Mouse (Mus musculus): Measurements from ENCODE around the gene Camta1. TPM values are rescaled to one million over a fixed set of nuclear protein-coding genes. Genes with fewer than 3 reads are reported as not detected.

Gene Camta1
- polyA plus RNA-seq, 1 experiment from 2014 or later: 93.9 TPM

- Histone ChIP-seq H3K4me3 (ENCODE audit: low read depth, low read length) (no peak overlapping the region), H3K36me3 (ENCODE audit: control insufficient read depth, insufficient read depth, low read length) (no peaks in the 10 kb centered on the region), H3K9me3 (ENCODE audit: control insufficient read depth, low read length) (no peaks in the 10 kb centered on the region), H3K27me3 (replicated peaks; ENCODE audit: control insufficient read depth, insufficient read depth, low read length) (no peaks in the 10 kb centered on the region), H3K9ac (ENCODE audit: low read depth, low read length) (no peak overlapping the region), H3K4me1 (replicated peaks; ENCODE audit: control insufficient read depth, insufficient read depth, low read length) (no peaks in the 10 kb centered on the region), H3K4me2 (no peak overlapping the region), H3K27ac (ENCODE audit: low read depth, low read length) (no peak overlapping the region)
- no peak for DNase-seq (ENCODE audit: low spot score)
- ATAC-seq (replicated peaks; ENCODE audit: low FRiP score): no peak
- 79% methylated on average over 5 of the region's 5 CpGs for WGBS
These were observed 558.2 kb downstream of the Camta1 start for GRCm38 (mm10) chr4:151303436-151303835.

GRCm38 (mm10) chr4:151302195-151303126 lies 559.2 kb downstream of the Camta1 start:
- ATAC-seq (replicated peaks; ENCODE audit: low FRiP score) (peak; percentile 23; the same call in 1 of the 2 replicates), DNase-seq (ENCODE audit: low spot score) (no peak)
- Histone ChIP-seq H3K4me1 (replicated peaks; ENCODE audit: control insufficient read depth, insufficient read depth, low read length) (no peaks in the 10 kb centered on the region), H3K27ac (ENCODE audit: low read depth, low read length) (no peak overlapping the region), H3K9me3 (ENCODE audit: control insufficient read depth, low read length) (no peaks in the 10 kb centered on the region), H3K4me2 (no peak overlapping the region), H3K9ac (ENCODE audit: low read depth, low read length) (no peak overlapping the region), H3K4me3 (ENCODE audit: low read depth, low read length) (no peak overlapping the region), H3K27me3 (replicated peaks; ENCODE audit: control insufficient read depth, insufficient read depth, low read length) (no peaks in the 10 kb centered on the region), H3K36me3 (ENCODE audit: control insufficient read depth, insufficient read depth, low read length) (no peaks in the 10 kb centered on the region)
- WGBS: 50% methylated on average over 11 of the region's 11 CpGs

- no peaks in the 10 kb centered on the region for H3K9me3 ChIP-seq (ENCODE audit: control insufficient read depth, low read length)
- ATAC-seq (replicated peaks; ENCODE audit: low FRiP score) (no peak), DNase-seq (ENCODE audit: low spot score) (no peak)
- no peaks in the 10 kb centered on the region for H3K36me3 ChIP-seq (ENCODE audit: control insufficient read depth, insufficient read depth, low read length)
- H3K27me3 ChIP-seq (replicated peaks; ENCODE audit: control insufficient read depth, insufficient read depth, low read length): no peaks in the 10 kb centered on the region
- no peak overlapping the region for H3K4me2 ChIP-seq
- 39% methylated on average over 9 of the region's 9 CpGs for WGBS
- no peaks in the 10 kb centered on the region for H3K4me1 ChIP-seq (replicated peaks; ENCODE audit: control insufficient read depth, insufficient read depth, low read length)
- H3K9ac ChIP-seq (ENCODE audit: low read depth, low read length): no peak overlapping the region
- H3K4me3 ChIP-seq (ENCODE audit: low read depth, low read length): no peak overlapping the region
- no peak overlapping the region for H3K27ac ChIP-seq (ENCODE audit: low read depth, low read length)
These were observed 560.3 kb downstream of the Camta1 start for GRCm38 (mm10) chr4:151301337-151301736.

GRCm38 (mm10) chr4:151300706-151301105 lies 561.0 kb downstream of the Camta1 start:
- Histone ChIP-seq H3K4me3 (ENCODE audit: low read depth, low read length) (no peak overlapping the region), H3K27ac (ENCODE audit: low read depth, low read length) (no peak overlapping the region), H3K4me1 (replicated peaks; ENCODE audit: control insufficient read depth, insufficient read depth, low read length) (no peaks in the 10 kb centered on the region), H3K9ac (ENCODE audit: low read depth, low read length) (no peak overlapping the region), H3K9me3 (ENCODE audit: control insufficient read depth, low read length) (no peaks in the 10 kb centered on the region), H3K4me2 (no peak overlapping the region), H3K36me3 (ENCODE audit: control insufficient read depth, insufficient read depth, low read length) (no peaks in the 10 kb centered on the region), H3K27me3 (replicated peaks; ENCODE audit: control insufficient read depth, insufficient read depth, low read length) (no peaks in the 10 kb centered on the region)
- ATAC-seq (replicated peaks; ENCODE audit: low FRiP score): no peak
- WGBS: 19% methylated on average over 15 of the region's 15 CpGs
- no peak for DNase-seq (ENCODE audit: low spot score)

GRCm38 (mm10) chr4:151295515-151296203 lies 566.0 kb downstream of the Camta1 start:
- H3K4me2 ChIP-seq: no peak overlapping the region
- 79% methylated on average over 13 of the region's 13 CpGs for WGBS

GRCm38 (mm10) chr4:151288893-151289585 lies 572.6 kb downstream of the Camta1 start:
- Histone ChIP-seq H3K9me3 (ENCODE audit: control insufficient read depth, low read length) (no peaks in the 10 kb centered on the region), H3K4me2 (no peak overlapping the region), H3K27me3 (replicated peaks; ENCODE audit: control insufficient read depth, insufficient read depth, low read length) (no peaks in the 10 kb centered on the region), H3K4me3 (ENCODE audit: low read depth, low read length) (no peak overlapping the region), H3K4me1 (replicated peaks; ENCODE audit: control insufficient read depth, insufficient read depth, low read length) (no peaks in the 10 kb centered on the region), H3K36me3 (ENCODE audit: control insufficient read depth, insufficient read depth, low read length) (no peaks in the 10 kb centered on the region), H3K27ac (ENCODE audit: low read depth, low read length) (no peak overlapping the region), H3K9ac (ENCODE audit: low read depth, low read length) (no peak overlapping the region)
- WGBS: 49% methylated on average over 6 of the region's 6 CpGs
- no peak for ATAC-seq (replicated peaks; ENCODE audit: low FRiP score)
- DNase-seq (ENCODE audit: low spot score): no peak

More at GRCm38 (mm10) chr4:151295515-151296203, 566.0 kb downstream of the Camta1 start:
- no peak for ATAC-seq (replicated peaks; ENCODE audit: low FRiP score)
- Histone ChIP-seq H3K36me3 (ENCODE audit: control insufficient read depth, insufficient read depth, low read length) (no peaks in the 10 kb centered on the region), H3K9me3 (ENCODE audit: control insufficient read depth, low read length) (no peaks in the 10 kb centered on the region), H3K27me3 (replicated peaks; ENCODE audit: control insufficient read depth, insufficient read depth, low read length) (no peaks in the 10 kb centered on the region), H3K4me3 (ENCODE audit: low read depth, low read length) (no peak overlapping the region), H3K4me1 (replicated peaks; ENCODE audit: control insufficient read depth, insufficient read depth, low read length) (no peaks in the 10 kb centered on the region), H3K27ac (ENCODE audit: low read depth, low read length) (no peak overlapping the region), H3K9ac (ENCODE audit: low read depth, low read length) (no peak overlapping the region)
- DNase-seq (ENCODE audit: low spot score): no peak

GRCm38 (mm10) chr4:151285905-151286445 lies 575.7 kb downstream of the Camta1 start:
- Histone ChIP-seq H3K27me3 (replicated peaks; ENCODE audit: control insufficient read depth, insufficient read depth, low read length) (no peaks in the 10 kb centered on the region), H3K36me3 (ENCODE audit: control insufficient read depth, insufficient read depth, low read length) (no peaks in the 10 kb centered on the region), H3K4me1 (replicated peaks; ENCODE audit: control insufficient read depth, insufficient read depth, low read length) (no peaks in the 10 kb centered on the region), H3K4me2 (no peak overlapping the region), H3K9ac (ENCODE audit: low read depth, low read length) (no peak overlapping the region), H3K4me3 (ENCODE audit: low read depth, low read length) (no peak overlapping the region), H3K9me3 (ENCODE audit: control insufficient read depth, low read length) (no peaks in the 10 kb centered on the region), H3K27ac (ENCODE audit: low read depth, low read length) (no peak overlapping the region)
- DNase-seq (ENCODE audit: low spot score) (no peak), ATAC-seq (replicated peaks; ENCODE audit: low FRiP score) (no peak)
- 75% methylated on average over 12 of the region's 12 CpGs for WGBS

- Histone ChIP-seq H3K4me3 (ENCODE audit: low read depth, low read length) (no peak overlapping the region), H3K4me2 (no peak overlapping the region), H3K9me3 (ENCODE audit: control insufficient read depth, low read length) (no peaks in the 10 kb centered on the region), H3K27ac (ENCODE audit: low read depth, low read length) (no peak overlapping the region), H3K9ac (ENCODE audit: low read depth, low read length) (no peak overlapping the region), H3K27me3 (replicated peaks; ENCODE audit: control insufficient read depth, insufficient read depth, low read length) (no peaks in the 10 kb centered on the region; the same call in 1 of the 2 replicates), H3K4me1 (replicated peaks; ENCODE audit: control insufficient read depth, insufficient read depth, low read length) (no peaks in the 10 kb centered on the region), H3K36me3 (ENCODE audit: control insufficient read depth, insufficient read depth, low read length) (no peaks in the 10 kb centered on the region)
- ATAC-seq (replicated peaks; ENCODE audit: low FRiP score): no peak
- DNase-seq (ENCODE audit: low spot score): no peak
- 56% methylated on average over 3 of the region's 3 CpGs for WGBS
These were observed 576.2 kb downstream of the Camta1 start for GRCm38 (mm10) chr4:151285432-151285831.
